ENCODE assay signal across 8 mouse cellular contexts in genomic region chr7:29180077-29180853, GRCm38 (mm10). TPM values are rescaled to one million over a fixed set of nuclear protein-coding genes. Genes with fewer than 3 reads are reported as not detected.
DNase-seq lines count a peak whose midpoint lies in the region; ATAC-seq and TF ChIP-seq lines count a peak whose summit lies in the region.

Gene Psmd8, minus strand, starts transcription at chr7:29180701.

- TF ChIP-seq CTCF in cortical plate, adult 2 months (IDR thresholded peaks at IDR 0.05; ENCODE audit: extremely low read depth, insufficient read depth, low read length), result 0 out of 2 replicates have a peak, but pooled peaks have one; percentile 26

- DNase-seq in gastrocnemius, adult 8-10 months (ENCODE audit: low spot score in 2 of 2), result peak; percentile 94 to 96
- peak; percentile 98 for DNase-seq in hindlimb bud, embryonic 11.5 days (ENCODE audit: extremely low spot score, low read depth, low spot score)
- DNase-seq in left cerebral cortex, adult 8-10 months (ENCODE audit: low spot score in 2 of 2), result peak; percentile 81 to 98
- DNase-seq in right cerebral cortex, postnatal 10 days (ENCODE audit: low spot score in 2 of 2), result peak; percentile 97 to 98
- DNase-seq in urinary bladder, postnatal 25 days (ENCODE audit: low spot score), result peak; percentile 93

- peaks cover 8% of the 10 kb centered on the region for H3K4me1 ChIP-seq in cortical plate, adult 2 months (ENCODE audit: control insufficient read depth, insufficient read depth, low read length)
- H3K4me1 ChIP-seq in megakaryocyte, embryonic 14.5 days, result peaks cover 38% of the 10 kb centered on the region

- H3K27ac ChIP-seq in cortical plate, adult 2 months (ENCODE audit: insufficient read depth, low read length), result 0 out of 2 replicates have a peak within 1 kb of the TSS, but pooled peaks have one; percentile 30

- peak; percentile 92 for ATAC-seq in activated CD4-positive, CD25-positive, alpha-beta regulatory T cell, adult 4 months

- H3K27me3 ChIP-seq in megakaryocyte, embryonic 14.5 days (replicated peaks), result no peaks in the 10 kb centered on the region

- H3K9me3 ChIP-seq in megakaryocyte, embryonic 14.5 days, result no peaks in the 10 kb centered on the region

- peak within 1 kb of the TSS; percentile 96 for H3K4me3 ChIP-seq in cortical plate, adult 2 months (ENCODE audit: insufficient read depth, low read length)
- peak within 1 kb of the TSS; percentile 95 for H3K4me3 ChIP-seq in megakaryocyte, embryonic 14.5 days (replicated peaks)

- H3K36me3 ChIP-seq in megakaryocyte, embryonic 14.5 days (replicated peaks; ENCODE audit: low read length), result peaks cover 35% of the 10 kb centered on the region

- peak; percentile 74 for TF ChIP-seq POLR2A in cortical plate, adult 2 months (IDR thresholded peaks at IDR 0.05; ENCODE audit: extremely low read depth, insufficient read depth, low read length)

RNA-seq across cellular contexts. Expression of gene Psmd8, which starts in this region (rescaled TPM):
- 100 to 1,000 TPM; 214 to 229 TPM for polyA plus RNA-seq in activated CD4-positive, CD25-positive, alpha-beta regulatory T cell, adult 4 months (2017; shearing (Covaris generic))
- 195 and 198 TPM in 2 replicates for polyA plus RNA-seq in cortical plate, adult 2 months (2012; rRNA removed)
- 100 to 1,000 TPM; 168 to 274 (median 229) TPM for total RNA-seq in gastrocnemius, adult 8-10 months (2022)
- 100 to 1,000 TPM; 118 to 137 (median 127) TPM for total RNA-seq in left cerebral cortex, adult 8-10 months (2022)
- polyA plus RNA-seq in megakaryocyte, embryonic 14.5 days (2012; ENCODE audit: insufficient read depth, low replicate concordance), result 131 and 177 TPM in 2 replicates

Comparison
In these comparisons a context has a peak if more than half of its experiments do, and no peak if none do; other contexts are left out.
1. Peak in every context shown above with its lines: DNase-seq, ATAC-seq, H3K4me3 ChIP-seq and H3K27ac ChIP-seq.